Mouse (Mus musculus) bone marrow, adult 2 months (tissue): Measurements from ENCODE around the gene Fbxl15. TPM values are rescaled to one million over a fixed set of nuclear protein-coding genes. Genes with fewer than 3 reads are reported as not detected.

Experiments used
- H3K27ac ChIP-seq: fragments of 200-500 bp; 2 replicates; pipeline ENCODE4 v1.5.1; 2012; ENCODE audit warnings: low read depth, mild to moderate bottlenecking, control low read depth, inconsistent platforms, low read length; ENCODE audit not compliant: control insufficient read depth, poor library complexity, insufficient read depth
- H3K4me1 ChIP-seq: fragments of 200-500 bp; 2 replicates; pipeline ENCODE4 v1.6.1; 2011; ENCODE audit warnings: low read length; ENCODE audit not compliant: control insufficient read depth, insufficient read depth
- H3K4me3 ChIP-seq: fragments of 200-500 bp; replicated peaks from 2 replicates; pipeline ENCODE3; 2011; ENCODE audit warnings: mild to moderate bottlenecking, low read depth, low read length, control low read depth; ENCODE audit not compliant: control insufficient read depth
- CTCF ChIP-seq: fragments of 200-500 bp; IDR thresholded peaks from 2 replicates; pipeline ENCODE4 v1.5.1; 2011; ENCODE audit warnings: low read length, control low read depth; ENCODE audit not compliant: control insufficient read depth, insufficient read depth
- POLR2A ChIP-seq: fragments of 200-500 bp; IDR thresholded peaks from 2 replicates; pipeline ENCODE4 v1.6.1; 2011; ENCODE audit warnings: low read depth, mild to moderate bottlenecking, control low read depth, low read length, borderline replicate concordance; ENCODE audit not compliant: control insufficient read depth
- WGBS: fragments of 180-500 bp; shearing (Covaris S2); methylation state at CpG from one replicate; pipeline ENCODE4 v1.1.7; 2018; 5-methylcytosine and 5-hydroxymethylcytosine counted together
- polyA plus RNA-seq: library from polyadenylated mRNA; stranded (reverse); fragments of >200 nt; gene quantifications from 2 replicates; pipeline ENCODE4 v1.2.4, GENCODE M21; 2011; ENCODE audit warnings: low replicate concordance; ENCODE audit not compliant: missing spikeins, insufficient read depth, insufficient read length

The Fbxl15 gene
- polyA plus RNA-seq, 1 experiment = 1.2 TPM

DNA sequence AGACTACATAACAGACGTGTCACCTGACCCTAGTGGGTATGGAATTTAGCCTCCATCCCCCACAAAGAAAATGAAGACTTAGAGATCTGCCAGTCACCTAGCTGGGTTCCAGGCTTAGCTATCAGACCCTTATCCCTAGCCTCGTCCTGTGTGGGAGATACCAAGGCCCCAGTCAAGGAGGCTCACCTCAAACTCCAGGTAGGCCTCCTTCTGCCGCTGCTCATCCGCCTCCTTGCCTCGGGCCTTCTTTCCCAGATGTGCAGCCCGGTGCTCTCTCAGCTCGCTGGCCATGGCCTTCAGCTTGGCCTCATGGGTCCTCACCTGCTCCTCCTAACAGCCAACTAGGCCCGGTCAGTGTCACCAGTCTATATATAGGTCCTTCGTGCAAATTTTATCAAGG is 14.9 kb upstream of the Fbxl15 start:
- WGBS = 91% methylated on average over 9 of the region's 9 CpGs
- no peak for TF ChIP-seq POLR2A
- no peak for TF ChIP-seq CTCF
- peaks cover 7% of the 10 kb centered on the region for H3K4me1 ChIP-seq
- no peak overlapping the region for H3K4me3 ChIP-seq
- no peak overlapping the region for H3K27ac ChIP-seq

DNA sequence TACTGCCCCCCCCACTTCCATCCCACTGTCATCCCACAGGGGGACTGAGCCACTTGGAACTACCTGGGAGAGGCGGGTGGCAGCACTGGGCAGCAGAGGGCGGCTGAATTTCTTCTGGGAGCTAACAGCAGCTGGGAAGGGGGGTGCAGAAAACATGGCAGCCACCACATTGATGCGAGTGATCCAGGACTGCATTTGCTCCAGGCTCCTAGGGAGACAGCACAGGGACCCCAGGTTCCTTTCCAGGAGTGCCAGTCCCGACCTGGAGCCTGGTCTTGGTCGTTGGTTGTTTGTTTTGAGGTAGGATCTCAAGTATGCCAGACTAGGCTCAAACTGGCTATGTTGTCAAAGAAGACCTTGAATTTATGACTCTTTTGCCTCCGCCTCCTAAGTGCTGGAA is 14.4 kb upstream of the Fbxl15 start:
- TF ChIP-seq POLR2A (no peak), CTCF (no peak)
- Histone ChIP-seq H3K4me1 (peaks cover 7% of the 10 kb centered on the region), H3K27ac (no peak overlapping the region), H3K4me3 (no peak overlapping the region)
- 83% methylated on average over 6 of the region's 6 CpGs for WGBS

DNA sequence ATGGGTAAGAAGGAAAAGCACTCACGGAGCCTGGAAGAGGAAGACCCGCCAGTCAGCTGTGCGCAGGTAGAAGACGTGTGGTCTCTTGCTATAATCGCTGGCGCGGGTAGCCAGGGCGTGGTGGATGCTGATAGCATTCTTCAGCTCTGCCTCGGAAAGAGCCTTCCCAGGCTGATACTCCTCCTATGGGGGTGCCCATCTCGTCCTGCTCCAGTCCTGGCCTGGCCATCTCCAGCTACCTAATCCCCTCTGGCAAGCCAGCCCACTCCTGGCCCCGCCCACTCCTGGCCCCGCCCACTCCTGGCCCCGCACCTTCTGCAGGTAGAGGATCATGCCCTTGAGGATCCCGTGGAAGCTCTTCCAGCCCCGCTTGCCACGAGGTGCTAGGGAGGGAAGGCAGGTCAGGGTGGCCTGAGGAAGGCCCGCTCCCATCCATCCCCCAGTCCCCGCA is 13.8 kb upstream of the Fbxl15 start:
- 31% methylated on average over 18 of the region's 18 CpGs for WGBS
- peaks cover 7% of the 10 kb centered on the region for H3K4me1 ChIP-seq
- no peak overlapping the region for H3K4me3 ChIP-seq
- peak overlapping the region; percentile 9 for H3K27ac ChIP-seq
- TF ChIP-seq POLR2A (peak; percentile 17; the same call in 1 of the 2 replicates), CTCF (no peak)

DNA sequence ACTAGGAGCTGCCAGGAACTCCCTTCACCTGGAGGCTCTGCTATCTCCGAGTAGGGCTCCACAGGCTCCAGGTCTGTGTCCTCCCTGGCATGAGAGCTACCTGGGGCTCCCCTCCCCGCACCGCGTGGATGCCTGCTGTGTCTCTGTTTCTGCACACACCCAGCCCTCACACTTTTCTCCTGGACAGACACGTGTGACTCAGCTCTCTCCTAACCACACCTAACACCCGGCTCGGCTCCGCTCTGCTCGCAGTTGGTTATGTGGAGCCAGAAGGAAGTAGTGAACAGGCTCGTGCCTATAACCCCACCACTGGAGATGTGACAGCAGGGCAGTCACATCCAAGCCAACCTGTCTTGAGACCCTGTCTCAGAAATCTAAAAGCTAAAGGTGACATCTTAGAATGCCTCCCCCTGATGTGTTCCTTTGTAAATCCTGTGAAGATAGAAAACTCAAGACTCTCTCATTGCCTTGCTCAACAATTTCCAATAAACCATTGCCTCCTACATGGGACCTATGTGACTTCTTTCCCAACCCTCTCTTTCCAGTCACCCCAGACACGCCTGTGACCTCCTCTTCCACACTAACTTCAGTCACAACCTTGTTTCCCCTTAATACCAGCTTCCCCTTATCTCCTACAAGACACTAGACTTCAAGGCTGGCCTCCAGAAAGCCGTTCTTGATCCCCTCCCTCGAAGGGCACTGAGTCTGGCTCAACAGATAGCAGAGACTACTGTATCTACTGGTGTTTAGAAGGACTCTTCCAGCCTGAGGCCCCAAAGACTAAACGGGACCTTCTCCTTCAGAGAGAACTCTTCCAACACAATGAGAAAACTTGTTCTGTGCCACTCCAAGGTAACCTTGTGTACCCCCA is 12.9 kb upstream of the Fbxl15 start:
- Histone ChIP-seq H3K27ac (peak overlapping the region; percentile 9), H3K4me1 (peaks cover 5% of the 10 kb centered on the region)
- WGBS = 5% methylated on average over 14 of the region's 14 CpGs

DNA sequence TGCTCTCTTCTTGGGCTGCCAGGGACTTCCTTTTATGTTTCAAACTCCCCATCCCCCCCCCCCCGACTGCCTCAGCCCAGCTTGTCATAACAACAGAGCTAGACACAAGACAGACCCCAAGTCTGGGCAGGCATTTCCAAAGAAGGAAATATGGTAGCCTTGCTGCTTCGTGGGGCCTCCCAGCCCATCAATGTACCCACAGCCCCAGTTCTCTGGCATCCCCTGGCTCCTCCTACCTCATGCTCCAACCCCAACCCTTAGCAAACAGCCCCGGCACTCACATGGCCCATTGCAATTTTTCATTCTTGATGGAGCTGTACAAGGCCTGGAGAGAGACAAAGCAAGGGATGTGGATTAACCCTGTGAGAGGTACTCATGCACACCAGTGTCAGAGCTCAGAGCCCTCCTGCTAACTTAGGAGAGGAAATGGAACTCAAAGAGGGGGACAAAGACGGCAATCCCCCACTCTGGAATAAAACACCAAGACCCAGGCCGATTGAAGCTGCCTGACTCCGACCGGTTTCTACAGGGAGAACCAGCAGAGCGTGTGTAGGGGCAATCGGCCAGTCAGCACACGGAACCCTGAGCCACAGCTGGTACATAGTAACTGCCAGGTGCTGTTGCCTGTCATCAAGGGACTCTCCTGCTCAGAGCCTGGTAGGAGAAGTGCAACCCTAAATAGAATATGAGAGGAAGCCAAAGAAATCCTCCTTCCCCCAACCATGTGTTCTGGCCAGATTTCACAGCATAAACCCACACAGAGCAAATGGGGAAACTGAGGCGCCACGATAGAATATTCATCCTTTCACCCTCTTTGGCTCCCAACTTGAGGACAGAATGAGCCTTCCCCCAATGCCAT is 12.0 kb upstream of the Fbxl15 start:
- WGBS = 54% methylated on average over 12 of the region's 12 CpGs
- peak overlapping the region; percentile 22; the same call in 1 of the 2 replicates for H3K27ac ChIP-seq
- no peak overlapping the region for H3K4me3 ChIP-seq
- TF ChIP-seq POLR2A (no peak), CTCF (no peak)
- H3K4me1 ChIP-seq = peaks cover 5% of the 10 kb centered on the region

More for the DNA sequence above, 12.9 kb upstream of the Fbxl15 start:
- H3K4me3 ChIP-seq = no peak overlapping the region
- TF ChIP-seq CTCF (no peak), POLR2A (no peak)

DNA sequence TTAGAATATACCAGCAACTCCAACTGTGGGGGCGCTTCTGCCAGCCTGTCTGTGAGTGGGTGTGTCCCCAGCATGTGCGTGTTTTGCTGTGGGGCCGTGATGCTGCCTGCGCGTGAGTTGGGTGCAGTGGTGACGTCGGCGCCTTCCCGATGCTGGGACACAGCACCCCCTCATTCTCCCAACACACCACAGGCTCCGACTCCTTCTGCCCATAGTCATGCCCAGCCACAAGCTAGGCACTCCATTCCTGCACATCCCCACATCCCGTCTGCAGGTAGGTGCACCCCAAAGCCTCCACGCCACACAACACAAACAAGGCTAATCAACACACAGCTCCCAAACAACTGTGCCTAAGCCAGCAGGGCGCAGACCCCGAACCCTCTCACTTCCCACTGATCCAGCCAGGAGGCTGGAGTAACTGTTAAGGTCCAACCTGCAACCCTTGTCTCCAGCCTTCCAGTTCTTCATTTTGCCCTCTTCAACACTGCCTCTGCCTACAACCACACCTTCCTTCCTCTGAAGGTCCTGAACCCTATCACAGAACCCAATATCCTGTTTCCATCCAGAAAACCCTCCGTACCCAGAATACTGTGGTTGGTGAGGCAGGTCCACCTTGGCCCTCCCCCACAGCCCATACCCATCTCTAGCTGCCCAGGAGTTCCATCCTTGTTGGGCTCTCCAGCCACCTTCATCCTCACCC is 11.0 kb upstream of the Fbxl15 start:
- 36% methylated on average over 15 of the region's 15 CpGs for WGBS
- no peak overlapping the region for H3K4me3 ChIP-seq
- no peak overlapping the region; the same call in 1 of the 2 replicates for H3K27ac ChIP-seq
- no peak for TF ChIP-seq CTCF
- no peak for TF ChIP-seq POLR2A
- peaks cover 5% of the 10 kb centered on the region for H3K4me1 ChIP-seq

DNA sequence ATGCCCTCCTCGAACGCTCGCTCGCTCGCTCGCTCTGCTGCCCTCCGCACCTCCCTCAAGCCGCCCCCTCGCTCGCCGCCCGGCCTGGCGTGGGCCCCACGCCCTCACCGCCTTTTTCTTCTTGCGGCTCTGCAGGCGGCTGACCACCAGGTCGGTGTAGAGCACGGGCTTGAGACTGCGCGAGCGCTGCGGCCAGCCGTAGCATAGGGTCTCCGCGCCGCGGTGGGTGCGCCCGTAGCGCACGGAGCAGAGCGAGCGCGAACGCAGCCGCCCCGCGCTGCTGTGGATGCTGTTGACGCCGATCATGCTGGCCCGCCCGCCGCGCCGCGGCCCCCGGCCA is 10.5 kb upstream of the Fbxl15 start:
- Histone ChIP-seq H3K4me3 (no peak overlapping the region), H3K27ac (no peak overlapping the region; the same call in 1 of the 2 replicates), H3K4me1 (peaks cover 5% of the 10 kb centered on the region)
- TF ChIP-seq POLR2A (no peak), CTCF (no peak)
- WGBS = 1% methylated on average over 48 of the region's 48 CpGs

DNA sequence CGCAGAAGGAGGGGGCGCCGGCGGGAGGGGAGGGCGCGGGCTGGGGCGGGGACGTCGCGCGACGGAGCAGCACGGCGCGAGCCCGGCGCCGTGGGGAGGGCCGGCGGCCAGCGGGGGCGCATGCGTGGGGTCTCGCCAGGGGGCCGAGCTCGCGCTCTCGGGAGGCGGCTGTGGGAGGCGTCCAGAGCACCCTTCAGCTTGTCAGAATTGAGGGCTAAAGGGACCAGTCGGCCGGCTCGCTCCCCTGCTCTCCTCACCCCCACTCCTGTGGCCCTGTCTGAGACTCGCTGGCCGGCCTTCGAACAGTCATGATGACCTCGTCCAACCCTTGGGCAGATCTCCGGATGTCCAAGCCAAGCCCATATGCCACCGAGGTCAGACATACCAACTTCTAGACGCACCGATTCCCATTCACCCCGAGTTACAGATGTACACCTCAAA is 9.9 kb upstream of the Fbxl15 start:
- no peak overlapping the region for H3K27ac ChIP-seq

More for the DNA sequence above, 9.9 kb upstream of the Fbxl15 start:
- Histone ChIP-seq H3K4me1 (peaks cover 5% of the 10 kb centered on the region), H3K4me3 (no peak overlapping the region)
- whole genome bisulfite sequencing = 3% methylated on average over 33 of the region's 42 CpGs
- TF ChIP-seq CTCF = no peak
- TF ChIP-seq POLR2A = no peak
